Mouse (Mus musculus) lung, postnatal 10 days (tissue): ENCODE data around the gene Slc27a3.

Source experiments
- DNase-seq: peaks from one replicate; pipeline ENCODE4 v3.0.0; 2021

Gene Slc27a3

DNA sequence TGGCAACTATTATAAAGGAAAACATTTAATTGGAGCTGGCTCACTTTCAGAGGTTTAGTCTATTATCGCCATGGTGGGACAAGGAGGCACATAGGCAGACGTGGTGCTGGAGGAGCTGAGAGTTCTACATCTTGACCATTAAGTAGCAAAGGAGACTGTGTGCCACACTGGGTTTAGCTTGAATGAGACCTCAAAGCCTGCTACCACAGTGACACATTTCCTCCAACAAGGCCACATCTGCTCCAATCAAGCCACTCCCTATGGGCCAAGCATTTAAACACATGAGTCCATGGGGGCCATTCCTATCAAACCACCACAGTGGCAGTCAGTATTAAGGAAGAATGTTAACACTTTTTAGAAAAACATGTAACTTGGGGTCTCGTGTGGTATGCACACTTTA is 51.5 kb downstream of the Slc27a3 start:
- no peak for DNase-seq

DNA sequence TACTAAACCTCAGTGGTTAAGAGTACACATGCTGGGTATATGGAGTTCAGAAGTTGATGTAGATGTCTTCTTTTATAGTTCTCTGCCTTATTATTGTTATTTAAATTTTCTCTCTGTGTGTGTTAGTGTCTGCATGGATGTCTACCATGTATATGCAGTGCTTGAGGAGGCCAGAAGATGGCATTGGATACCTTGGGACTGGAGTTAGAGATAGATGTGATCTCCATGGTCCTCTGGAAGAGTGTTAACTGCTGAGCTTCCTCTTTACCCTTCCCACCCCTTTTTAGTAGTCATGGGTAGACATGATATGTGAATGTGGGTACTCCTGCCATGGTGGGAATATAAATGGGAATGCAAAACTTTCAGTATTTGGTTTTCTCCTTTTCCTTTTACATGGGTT is 54.2 kb downstream of the Slc27a3 start:
- DNase-seq, result no peak
